Mouse (Mus musculus) adrenal gland, adult (tissue): ENCODE data around the gene Pdzrn4.
"Not testable (repeated sequence)": the region's sequence is repeated elsewhere in the genome, so short reads cannot be mapped to it uniquely, and the experiment has no call there.

ENCODE experiments used
- DNase-seq, 2 experiments: peaks; one replicate each; pipeline ENCODE4 v3.0.0; 2022 to 2023; ENCODE audit warnings: low spot score in 1 of 2; ENCODE audit not compliant: inconsistent age in 2 of 2

Gene Pdzrn4

DNA sequence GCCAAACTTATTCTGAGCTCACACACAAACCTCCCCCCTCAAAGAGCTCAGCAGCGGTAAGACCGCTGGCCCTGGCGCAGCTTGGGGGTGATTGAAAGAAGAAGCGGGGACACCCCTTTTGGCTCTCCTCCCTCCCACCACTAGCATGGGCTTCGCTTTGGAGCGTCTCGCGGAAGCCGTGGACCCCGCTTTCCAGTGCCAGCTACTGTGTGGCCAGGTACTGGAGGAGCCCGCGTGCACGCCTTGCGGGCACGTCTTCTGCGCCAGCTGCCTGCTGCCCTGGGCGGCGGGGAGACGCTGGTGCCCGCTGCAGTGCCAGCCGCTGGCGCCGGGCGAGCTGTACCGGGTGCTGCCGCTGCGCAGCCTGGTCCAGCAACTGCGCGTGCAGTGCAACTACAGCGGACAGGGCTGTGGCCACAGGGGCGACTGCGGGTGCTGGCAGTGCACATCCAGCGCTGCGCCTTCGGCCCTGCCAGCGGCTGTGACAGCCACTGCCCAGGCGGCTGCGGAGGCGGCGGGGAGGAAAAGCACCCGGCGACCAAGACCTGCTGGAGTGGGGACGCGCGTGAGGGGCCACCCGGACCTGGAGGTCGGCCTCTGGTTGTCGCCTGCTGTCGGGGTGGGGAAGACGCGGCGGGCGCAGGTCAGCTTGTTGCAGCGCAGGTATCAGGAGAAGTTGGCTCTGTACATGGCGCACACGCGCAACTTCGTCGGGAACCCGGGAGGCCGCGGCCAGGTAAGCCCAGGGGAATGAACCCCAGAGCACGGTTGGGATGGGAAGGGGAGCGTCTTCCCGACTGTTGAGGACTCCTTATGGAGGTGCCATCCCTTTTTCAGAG is at the start of gene Pdzrn4:
Pdzrn4 (plus strand) TSS at position 112 of the 839 bp plus-strand sequence.
- peak in 1 of 2 experiments; percentile 41 for DNase-seq

DNA sequence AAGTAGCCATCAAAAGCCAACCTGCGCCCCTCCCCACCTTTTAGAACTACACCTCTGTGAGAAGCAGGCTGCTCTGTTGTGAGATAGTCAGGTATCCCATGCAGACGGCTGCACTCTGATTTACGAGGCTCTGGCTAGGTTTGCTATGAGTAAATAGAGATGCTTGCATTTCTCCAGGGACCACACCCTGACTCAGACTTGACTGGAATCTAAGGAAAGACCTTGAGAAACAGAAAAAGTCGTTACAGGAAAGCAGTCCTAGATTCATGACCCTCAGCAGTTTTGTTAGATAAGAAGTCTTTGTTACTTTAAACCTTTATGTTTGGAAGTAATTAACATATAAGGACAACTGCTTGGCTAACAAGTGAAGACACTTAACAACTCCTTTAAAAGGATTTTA is 49.3 kb upstream of the Pdzrn4 start:
- DNase-seq: no peak

DNA sequence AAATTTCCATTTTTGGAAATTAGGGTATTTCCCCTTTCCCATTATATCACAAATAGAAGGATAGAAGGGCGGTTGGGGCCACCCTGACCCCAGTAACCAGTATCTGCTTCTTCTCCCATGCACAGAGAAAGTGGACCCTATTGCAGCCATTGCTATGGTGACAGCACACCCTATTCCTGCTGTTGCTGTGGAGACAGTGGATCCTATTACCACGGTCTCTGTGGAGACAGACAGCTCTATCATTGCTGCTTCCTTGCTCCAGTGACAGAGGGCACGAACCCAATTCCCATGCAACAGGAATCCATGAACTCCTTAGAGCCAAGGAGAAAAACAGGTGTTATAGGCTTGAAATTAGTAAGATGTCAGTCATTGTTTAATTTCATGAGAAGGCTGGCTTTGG is 48.8 kb upstream of the Pdzrn4 start:
- no peak for DNase-seq

- DNase-seq: not testable (repeated sequence)
Measured at GRCm38 (mm10) chr15:92348453-92348852, 48.2 kb upstream of the Pdzrn4 start.

- DNase-seq: no peak
Measured at GRCm38 (mm10) chr15:92364153-92364552, 32.5 kb upstream of the Pdzrn4 start.

DNA sequence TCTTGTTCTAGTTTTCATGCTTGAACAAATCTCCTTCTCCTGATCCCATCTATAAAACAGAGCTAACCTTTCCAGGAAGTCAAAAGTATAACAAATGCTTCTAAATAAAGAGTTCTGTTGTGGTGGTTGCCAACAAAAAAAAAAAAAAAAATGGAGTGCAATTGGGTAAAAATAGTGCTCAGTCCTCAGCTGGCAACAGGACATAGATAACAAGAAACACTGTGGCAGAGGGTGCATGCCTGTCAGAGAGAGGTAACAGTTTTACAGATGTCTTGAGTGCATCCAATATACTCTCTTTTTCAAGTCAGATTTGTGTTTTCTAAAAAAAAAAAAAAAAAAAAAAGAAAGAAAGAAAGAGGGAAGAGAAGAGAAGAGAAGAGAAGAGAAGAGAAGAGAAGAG is 32.1 kb upstream of the Pdzrn4 start:
- no peak for DNase-seq

- DNase-seq: no peak
Measured at GRCm38 (mm10) chr15:92394811-92395210, 1.9 kb upstream of the Pdzrn4 start.

DNA sequence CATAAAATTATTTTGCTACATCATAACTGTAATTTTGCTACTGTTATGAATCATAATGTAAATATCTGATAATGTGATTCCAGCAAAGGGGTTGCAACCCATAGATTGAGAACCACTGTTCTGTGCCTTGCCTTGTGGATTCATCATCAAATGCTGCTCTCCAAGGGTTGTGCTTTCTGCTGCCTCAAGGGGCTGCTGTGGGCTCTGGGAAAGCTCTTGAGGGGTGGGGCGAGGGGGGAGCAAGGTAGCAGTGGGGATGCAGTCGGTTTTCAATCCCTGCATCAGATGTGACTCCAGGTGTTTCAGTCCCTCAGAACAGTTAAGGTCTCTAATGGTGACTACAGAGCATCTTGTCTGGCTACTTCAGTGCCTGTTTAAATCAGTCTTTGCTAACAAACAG is 2.1 kb downstream of the Pdzrn4 start:
- no peak for DNase-seq

DNA sequence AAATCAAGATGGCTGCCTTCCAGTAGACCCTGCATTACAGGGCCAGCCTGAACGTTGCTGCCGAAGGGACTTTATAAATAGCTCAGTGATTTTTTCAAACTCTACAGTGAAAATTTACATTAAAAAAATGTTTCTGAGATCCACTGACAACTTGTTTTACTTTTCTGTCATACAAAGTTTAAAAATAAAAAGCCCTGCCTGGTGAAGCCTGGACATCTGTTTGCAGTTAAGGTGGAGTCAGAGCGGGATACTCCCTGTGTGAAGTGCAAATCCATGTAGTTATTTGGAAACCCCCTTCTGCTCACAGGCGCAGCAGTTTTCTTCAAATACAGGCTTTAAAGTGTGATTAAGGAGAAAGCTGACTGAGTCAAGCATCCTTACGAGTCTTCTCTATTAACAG is 2.6 kb downstream of the Pdzrn4 start:
- DNase-seq: no peak

- no peak for DNase-seq
Measured at GRCm38 (mm10) chr15:92401554-92401953, 4.9 kb downstream of the Pdzrn4 start.

DNA sequence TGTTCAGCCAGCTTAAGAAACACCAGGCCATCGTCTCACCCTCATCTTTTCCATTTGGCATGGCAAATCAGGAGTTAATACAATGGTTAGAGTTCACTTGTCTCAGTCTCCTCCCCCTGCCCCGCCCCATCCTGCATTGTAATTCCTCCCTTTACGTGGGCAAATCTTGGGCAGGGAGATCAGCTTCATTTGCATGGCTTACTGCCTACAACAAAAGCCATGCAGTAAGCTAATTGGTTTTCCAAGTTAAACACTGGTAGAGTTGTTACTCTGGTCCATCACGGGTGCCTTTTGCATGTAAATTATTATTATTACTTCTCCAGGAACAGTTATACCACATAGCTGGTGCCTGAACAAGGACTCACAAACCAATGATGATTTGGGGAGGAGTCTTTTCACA is 18.6 kb downstream of the Pdzrn4 start:
- no peak for DNase-seq

GRCm38 (mm10) chr15:92416141-92416540 is 19.5 kb downstream of the Pdzrn4 start:
- DNase-seq: no peak

DNA sequence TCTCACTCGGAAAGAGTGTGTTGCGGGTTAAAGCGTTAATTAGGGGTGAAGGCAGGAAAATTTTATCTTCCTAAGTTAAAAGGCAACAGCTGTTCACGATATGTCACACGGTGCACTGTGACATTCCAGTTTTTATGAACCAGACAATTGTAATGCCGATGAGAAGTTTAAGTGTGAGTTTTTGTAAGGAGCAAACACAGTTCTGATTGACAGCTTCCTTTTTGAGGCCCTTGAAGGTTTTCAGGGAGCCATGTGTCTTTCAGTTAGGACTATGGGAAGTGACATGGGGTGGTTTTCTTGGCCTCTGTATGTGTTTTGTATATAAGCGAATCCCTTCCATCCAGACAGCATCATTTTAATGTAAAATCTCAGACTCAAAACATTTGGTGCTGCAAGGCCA is 20.0 kb downstream of the Pdzrn4 start:
- no peak for DNase-seq

DNA sequence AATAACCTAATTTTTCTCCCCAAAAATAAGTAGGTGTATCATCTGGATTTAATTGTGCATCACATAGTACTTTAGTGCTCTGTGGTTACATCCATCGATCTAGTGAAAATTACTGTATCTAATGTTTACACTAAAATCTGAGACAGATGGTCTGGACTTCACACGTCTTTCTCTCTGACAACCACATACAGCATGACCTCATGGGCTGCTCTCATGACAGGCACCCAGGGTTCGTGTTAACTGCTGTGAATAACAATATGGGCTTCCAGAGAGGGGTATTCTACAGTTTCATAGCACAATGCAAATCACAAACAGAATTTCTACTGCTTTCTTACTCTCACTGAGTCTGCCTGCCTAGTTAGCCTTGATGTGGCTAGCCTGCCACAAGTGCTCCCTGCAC is 20.4 kb downstream of the Pdzrn4 start:
- no peak for DNase-seq

DNA sequence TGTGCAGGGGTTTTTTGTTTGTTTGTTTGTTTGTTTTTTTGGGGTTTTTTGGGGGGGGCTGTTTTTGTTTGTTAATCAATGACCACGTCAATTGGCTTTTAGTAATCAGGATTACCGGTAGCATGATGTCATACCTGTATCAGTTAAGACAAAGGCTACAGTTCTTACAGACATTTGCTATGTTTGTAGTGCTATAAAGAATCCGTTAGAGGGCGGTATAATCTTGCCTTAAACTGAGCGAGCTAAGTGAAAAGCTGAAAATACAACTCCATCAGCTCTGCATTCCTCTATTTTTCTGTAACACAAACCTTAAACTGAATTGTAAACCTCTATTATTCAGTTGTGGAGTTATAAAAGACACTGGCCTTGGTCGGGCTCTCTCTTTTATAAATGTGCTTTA is 37.9 kb downstream of the Pdzrn4 start:
- DNase-seq: peak in 1 of 2 experiments; percentile 23

GRCm38 (mm10) chr15:92435306-92435705 is 38.6 kb downstream of the Pdzrn4 start:
- no peak for DNase-seq

DNA sequence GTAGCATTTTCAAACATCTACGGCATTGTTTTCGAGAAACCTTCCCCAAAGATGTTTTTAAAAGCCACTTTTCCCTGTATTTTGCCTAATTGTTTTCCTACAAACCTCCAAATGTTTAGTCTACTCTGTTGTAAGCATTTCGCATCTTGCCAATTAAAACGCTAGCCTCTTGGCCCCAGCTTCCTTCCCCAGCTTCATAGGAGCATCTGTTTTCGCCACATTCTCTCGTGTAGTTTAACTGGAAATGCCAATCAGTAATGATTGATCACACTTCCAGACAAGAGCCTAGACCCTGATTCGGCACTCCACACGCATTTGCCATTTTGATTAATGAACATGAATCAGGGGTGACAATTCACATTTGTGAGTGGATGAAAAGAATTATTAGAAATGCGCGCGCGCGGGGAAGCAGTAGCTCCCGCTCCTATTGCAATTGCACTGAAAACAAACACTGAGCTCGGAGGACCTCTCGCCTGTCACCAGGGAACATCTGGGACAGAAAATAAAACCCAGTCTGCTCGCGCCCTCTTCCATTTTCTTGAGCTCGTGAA is 45.0 kb downstream of the Pdzrn4 start:
- DNase-seq: no peak

DNA sequence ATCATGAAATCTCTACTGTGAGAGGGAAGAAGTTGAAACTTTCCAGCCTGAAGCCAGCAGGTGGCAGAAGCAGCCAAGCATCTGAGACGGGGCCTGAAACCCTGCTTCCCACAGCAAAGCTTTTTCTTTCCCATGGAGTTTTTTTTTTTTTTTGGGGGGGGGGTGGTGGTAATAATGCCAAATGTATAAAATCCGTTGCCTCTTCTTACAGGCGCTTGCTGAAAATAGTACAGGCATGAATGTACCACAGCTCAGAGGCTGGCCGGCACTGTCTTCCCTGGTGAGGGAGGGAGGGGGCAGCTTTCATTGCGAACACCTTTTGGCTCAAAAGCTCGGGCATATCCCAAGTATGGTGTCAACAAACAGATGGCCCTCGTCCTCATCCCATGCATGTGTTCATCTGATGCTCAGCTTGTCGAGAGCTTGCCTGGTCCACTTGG is 51.0 kb downstream of the Pdzrn4 start:
- peak in 1 of 2 experiments; percentile 22 for DNase-seq

- DNase-seq: no peak
Measured at GRCm38 (mm10) chr15:92449112-92449511, 52.4 kb downstream of the Pdzrn4 start.

DNA sequence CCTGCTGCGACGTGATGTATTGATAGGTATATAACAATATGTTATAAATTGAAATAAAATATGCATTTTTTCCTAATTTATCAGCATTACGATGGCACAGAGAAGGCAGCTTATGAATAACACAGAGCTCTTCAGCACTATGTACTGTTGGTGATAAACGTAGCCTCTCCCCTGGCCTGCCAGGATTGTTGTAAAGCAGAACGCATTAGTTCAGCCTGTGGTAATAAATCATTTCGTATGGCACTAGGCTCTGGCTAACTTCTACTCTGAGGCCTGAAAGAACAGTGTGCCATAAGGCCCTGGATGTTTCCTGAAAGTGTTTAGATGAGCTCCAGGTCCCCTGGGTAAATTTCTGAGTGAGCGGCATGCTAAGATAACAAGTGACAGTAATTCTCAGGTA is 55.9 kb downstream of the Pdzrn4 start:
- DNase-seq: no peak

DNA sequence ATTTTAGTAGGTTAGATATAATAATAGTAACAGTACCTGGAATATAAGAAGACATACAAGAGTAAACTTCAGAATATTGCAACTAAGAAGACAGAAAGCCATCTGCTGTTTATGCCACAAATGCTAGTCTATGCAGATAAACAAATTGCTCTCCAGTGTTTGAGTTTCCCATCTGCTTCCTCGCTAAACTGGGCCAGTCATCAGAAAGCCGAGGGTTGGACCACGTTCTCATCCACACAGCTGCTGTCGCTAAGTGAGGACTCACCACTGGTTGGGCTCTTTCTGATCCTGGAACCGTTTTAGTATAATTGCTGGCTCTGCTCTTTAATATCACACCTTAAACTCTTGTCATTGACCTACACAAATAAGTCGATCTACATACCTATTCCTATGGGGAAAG is 85.5 kb downstream of the Pdzrn4 start:
- no peak for DNase-seq

DNA sequence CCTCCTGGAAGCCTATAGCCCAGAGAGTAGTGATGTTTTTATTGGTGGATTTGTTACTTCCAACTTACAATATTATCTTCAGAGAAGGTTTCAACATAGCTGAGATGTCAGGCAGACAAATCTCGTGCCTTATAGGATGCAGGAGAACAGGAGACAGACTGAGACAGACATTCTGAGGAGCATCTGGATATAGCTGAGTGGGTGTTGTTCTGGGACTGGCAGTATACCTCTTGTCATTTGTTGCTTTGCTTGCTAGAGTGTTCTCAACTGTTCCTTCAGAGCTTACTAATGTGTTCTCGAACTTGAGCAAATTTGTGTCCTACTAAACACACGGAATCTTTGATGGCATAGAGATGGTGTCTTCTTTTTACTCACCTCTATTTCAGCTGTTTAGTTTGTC is 94.7 kb downstream of the Pdzrn4 start:
- DNase-seq: no peak
